Mouse (Mus musculus): ENCODE measurements around the gene Edc4. TPM values are rescaled to one million over a fixed set of nuclear protein-coding genes. Genes with fewer than 3 reads are reported as not detected.
A peak's percentile ranks its signal among the peaks of the same experiment; 100 is the strongest.

The Edc4 gene
- total RNA-seq, 1 experiment, result 93.9 TPM

GRCm38 (mm10) chr8:105925123-105925522 is 44.4 kb downstream of the Edc4 start:
- Histone ChIP-seq H3K4me1 (ENCODE audit: control insufficient read depth in 2 of 2, insufficient read depth in 2 of 2, low read length in 2 of 2, poor library complexity in 1 of 2) (peaks cover 2 to 7% of the 10 kb centered on the region in 2 experiments; a peak in 2 of 4 replicates), H3K36me3 (ENCODE audit: control insufficient read depth, insufficient read depth, low read length, poor library complexity, severe bottlenecking) (peaks cover 4% of the 10 kb centered on the region; the same call in 1 of the 2 replicates), H3K4me3 (ENCODE audit: insufficient read depth in 1 of 2, low read depth in 1 of 2, low read length in 2 of 2, poor library complexity in 1 of 2, severe bottlenecking in 1 of 2) (no peak overlapping the region), H3K9me3 (ENCODE audit: control insufficient read depth, insufficient read depth, low read depth, low read length) (no peaks in the 10 kb centered on the region), H3K9ac (ENCODE audit: insufficient read depth, low read depth, low read length, poor library complexity, severe bottlenecking) (no peak overlapping the region), H3K27ac (ENCODE audit: insufficient read depth, low read depth, low read length, poor library complexity, severe bottlenecking) (no peak overlapping the region)
- TF ChIP-seq ZNF384 (IDR thresholded peaks at IDR 0.05; ENCODE audit: low read depth, low read length) (no peak), CHD2 (IDR thresholded peaks at IDR 0.05; ENCODE audit: low read depth, low read length) (no peak), HCFC1 (IDR thresholded peaks at IDR 0.05; ENCODE audit: borderline replicate concordance, insufficient read depth, low read length) (no peak), ZC3H11A (IDR thresholded peaks at IDR 0.05; ENCODE audit: borderline replicate concordance, low read depth, low read length) (no peak), MAFK (IDR thresholded peaks at IDR 0.05; ENCODE audit: insufficient read depth, low read depth, low read length) (no peak)
- in situ Hi-C loops (cut with MboI; ENCODE audit: low sequenced_read_pairs in 2 of 2, unreplicated experiment in 2 of 2), result no loop called here
- DNase-seq (ENCODE audit: low read depth, low spot score), result no peak

GRCm38 (mm10) chr8:105930602-105931001 is 49.9 kb downstream of the Edc4 start:
- TF ChIP-seq MAFK (IDR thresholded peaks at IDR 0.05; ENCODE audit: insufficient read depth, low read depth, low read length), result no peak
- 0 out of 2 replicates have a peak, but pooled peaks have one; percentile 44 for TF ChIP-seq ZC3H11A (IDR thresholded peaks at IDR 0.05; ENCODE audit: borderline replicate concordance, low read depth, low read length)
- peak; percentile 76 for DNase-seq (ENCODE audit: low read depth, low spot score)
- Histone ChIP-seq H3K36me3 (ENCODE audit: control insufficient read depth, insufficient read depth, low read length, poor library complexity, severe bottlenecking) (peaks cover 2% of the 10 kb centered on the region; the same call in 1 of the 2 replicates), H3K27ac (ENCODE audit: insufficient read depth, low read depth, low read length, poor library complexity, severe bottlenecking) (no peak overlapping the region), H3K4me1 (ENCODE audit: control insufficient read depth in 2 of 2, insufficient read depth in 2 of 2, low read length in 2 of 2, poor library complexity in 1 of 2) (peaks cover 0 to 3% of the 10 kb centered on the region in 2 experiments; a peak in 2 of 4 replicates), H3K9me3 (ENCODE audit: control insufficient read depth, insufficient read depth, low read depth, low read length) (no peaks in the 10 kb centered on the region), H3K9ac (ENCODE audit: insufficient read depth, low read depth, low read length, poor library complexity, severe bottlenecking) (no peak overlapping the region), H3K4me3 (ENCODE audit: insufficient read depth in 1 of 2, low read depth in 1 of 2, low read length in 2 of 2, poor library complexity in 1 of 2, severe bottlenecking in 1 of 2) (no peak overlapping the region)
- in situ Hi-C loops (cut with MboI; ENCODE audit: low sequenced_read_pairs in 2 of 2, unreplicated experiment in 2 of 2), result no loop called here

GRCm38 (mm10) chr8:105931271-105931670 is 50.6 kb downstream of the Edc4 start:
- no peak overlapping the region for H3K9ac ChIP-seq (ENCODE audit: insufficient read depth, low read depth, low read length, poor library complexity, severe bottlenecking)
- in situ Hi-C loops (cut with MboI; ENCODE audit: low sequenced_read_pairs in 2 of 2, unreplicated experiment in 2 of 2), result no loop called here
- no peak for TF ChIP-seq MAFK (IDR thresholded peaks at IDR 0.05; ENCODE audit: insufficient read depth, low read depth, low read length)
- TF ChIP-seq HCFC1 (IDR thresholded peaks at IDR 0.05; ENCODE audit: borderline replicate concordance, insufficient read depth, low read length), result no peak
- TF ChIP-seq ZNF384 (IDR thresholded peaks at IDR 0.05; ENCODE audit: low read depth, low read length), result no peak
- TF ChIP-seq CHD2 (IDR thresholded peaks at IDR 0.05; ENCODE audit: low read depth, low read length), result no peak
- no peak for TF ChIP-seq ZC3H11A (IDR thresholded peaks at IDR 0.05; ENCODE audit: borderline replicate concordance, low read depth, low read length)

GRCm38 (mm10) chr8:105932525-105932924 is 51.8 kb downstream of the Edc4 start:
- TF ChIP-seq MAFK (IDR thresholded peaks at IDR 0.05; ENCODE audit: insufficient read depth, low read depth, low read length) (no peak), ZC3H11A (IDR thresholded peaks at IDR 0.05; ENCODE audit: borderline replicate concordance, low read depth, low read length) (no peak), ZNF384 (IDR thresholded peaks at IDR 0.05; ENCODE audit: low read depth, low read length) (no peak), HCFC1 (IDR thresholded peaks at IDR 0.05; ENCODE audit: borderline replicate concordance, insufficient read depth, low read length) (no peak), CHD2 (IDR thresholded peaks at IDR 0.05; ENCODE audit: low read depth, low read length) (no peak)
- Histone ChIP-seq H3K9ac (ENCODE audit: insufficient read depth, low read depth, low read length, poor library complexity, severe bottlenecking) (no peak overlapping the region), H3K9me3 (ENCODE audit: control insufficient read depth, insufficient read depth, low read depth, low read length) (no peaks in the 10 kb centered on the region), H3K27ac (ENCODE audit: insufficient read depth, low read depth, low read length, poor library complexity, severe bottlenecking) (no peak overlapping the region), H3K4me3 (ENCODE audit: insufficient read depth in 1 of 2, low read depth in 1 of 2, low read length in 2 of 2, poor library complexity in 1 of 2, severe bottlenecking in 1 of 2) (no peak overlapping the region), H3K4me1 (ENCODE audit: control insufficient read depth in 2 of 2, insufficient read depth in 2 of 2, low read length in 2 of 2, poor library complexity in 1 of 2) (peaks cover 0 to 6% of the 10 kb centered on the region in 2 experiments; a peak in 3 of 4 replicates), H3K36me3 (ENCODE audit: control insufficient read depth, insufficient read depth, low read length, poor library complexity, severe bottlenecking) (no peaks in the 10 kb centered on the region; the same call in 1 of the 2 replicates)
- in situ Hi-C loops (cut with MboI; ENCODE audit: low sequenced_read_pairs in 2 of 2, unreplicated experiment in 2 of 2), result no loop called here
- no peak for DNase-seq (ENCODE audit: low read depth, low spot score)

More at GRCm38 (mm10) chr8:105931271-105931670, 50.6 kb downstream of the Edc4 start:
- H3K9me3 ChIP-seq (ENCODE audit: control insufficient read depth, insufficient read depth, low read depth, low read length), result no peaks in the 10 kb centered on the region
- H3K27ac ChIP-seq (ENCODE audit: insufficient read depth, low read depth, low read length, poor library complexity, severe bottlenecking), result no peak overlapping the region
- H3K36me3 ChIP-seq (ENCODE audit: control insufficient read depth, insufficient read depth, low read length, poor library complexity, severe bottlenecking), result peaks cover 2% of the 10 kb centered on the region; the same call in 1 of the 2 replicates
- DNase-seq (ENCODE audit: low read depth, low spot score), result no peak
- H3K4me1 ChIP-seq (ENCODE audit: control insufficient read depth in 2 of 2, insufficient read depth in 2 of 2, low read length in 2 of 2, poor library complexity in 1 of 2), result peaks cover 0 to 9% of the 10 kb centered on the region in 2 experiments; a peak in 3 of 4 replicates
- no peak overlapping the region for H3K4me3 ChIP-seq (ENCODE audit: insufficient read depth in 1 of 2, low read depth in 1 of 2, low read length in 2 of 2, poor library complexity in 1 of 2, severe bottlenecking in 1 of 2)

GRCm38 (mm10) chr8:105933762-105934161 is 53.1 kb downstream of the Edc4 start, which contains the start of gene Ctrl:
TSS of gene Ctrl (minus strand) at chr8:105933862.
- H3K36me3 ChIP-seq (ENCODE audit: control insufficient read depth, insufficient read depth, low read length, poor library complexity, severe bottlenecking), result no peaks in the 10 kb centered on the region; the same call in 1 of the 2 replicates
- no peak for TF ChIP-seq ZNF384 (IDR thresholded peaks at IDR 0.05; ENCODE audit: low read depth, low read length)
- no peak for TF ChIP-seq CHD2 (IDR thresholded peaks at IDR 0.05; ENCODE audit: low read depth, low read length)
- TF ChIP-seq ZC3H11A (IDR thresholded peaks at IDR 0.05; ENCODE audit: borderline replicate concordance, low read depth, low read length), result no peak
- no peak for TF ChIP-seq HCFC1 (IDR thresholded peaks at IDR 0.05; ENCODE audit: borderline replicate concordance, insufficient read depth, low read length)
- no peak for TF ChIP-seq MAFK (IDR thresholded peaks at IDR 0.05; ENCODE audit: insufficient read depth, low read depth, low read length)
- H3K4me3 ChIP-seq (ENCODE audit: insufficient read depth in 1 of 2, low read depth in 1 of 2, low read length in 2 of 2, poor library complexity in 1 of 2, severe bottlenecking in 1 of 2), result no peak within 1 kb of the TSS
- DNase-seq (ENCODE audit: low read depth, low spot score), result no peak
- H3K9me3 ChIP-seq (ENCODE audit: control insufficient read depth, insufficient read depth, low read depth, low read length), result no peaks in the 10 kb centered on the region
- H3K4me1 ChIP-seq (ENCODE audit: control insufficient read depth in 2 of 2, insufficient read depth in 2 of 2, low read length in 2 of 2, poor library complexity in 1 of 2), result peaks cover 0 to 6% of the 10 kb centered on the region in 2 experiments; a peak in 3 of 4 replicates
- in situ Hi-C loops (cut with MboI; ENCODE audit: low sequenced_read_pairs in 2 of 2, unreplicated experiment in 2 of 2), result no loop called here
- H3K9ac ChIP-seq (ENCODE audit: insufficient read depth, low read depth, low read length, poor library complexity, severe bottlenecking), result no peak within 1 kb of the TSS
- H3K27ac ChIP-seq (ENCODE audit: insufficient read depth, low read depth, low read length, poor library complexity, severe bottlenecking), result no peak within 1 kb of the TSS

All from ES-E14 (cell line).